Mouse (Mus musculus) erythroblast, embryonic 14.5 days (primary cell): ENCODE data around the gene Selenom.

Experiments
- GATA1 ChIP-seq: IDR thresholded peaks from 2 replicates; pipeline ENCODE4 v1.6.1; 2012; ENCODE audit warnings: low read length, inconsistent platforms, mixed read lengths
- TAL1 ChIP-seq: IDR thresholded peaks from 3 replicates; pipeline ENCODE4 v1.6.1; 2012; ENCODE audit warnings: low read length, inconsistent platforms, mixed read lengths

- TF ChIP-seq GATA1 = no peak
- TF ChIP-seq TAL1 = no peak
These were observed 19.0 kb upstream of the Selenom start for GRCm38 (mm10) chr11:3495496-3495895.
